Mouse (Mus musculus) G1E (cell line): ENCODE measurements around the gene Nme9.

Experiments used
- CTCF ChIP-seq: IDR thresholded peaks from 2 replicates; pipeline ENCODE4 v1.5.1; 2012; ENCODE audit warnings: low read depth, low read length, inconsistent platforms, mixed read lengths
- GATA1 ChIP-seq: IDR thresholded peaks from 2 replicates; pipeline ENCODE4 v1.6.1; 2012; ENCODE audit warnings: borderline replicate concordance, low read length, inconsistent platforms, mixed read lengths
- TAL1 ChIP-seq: conservative IDR thresholded peaks from 2 replicates; pipeline ENCODE4 v1.6.1; 2012; ENCODE audit warnings: low read depth, low read length, inconsistent platforms, mixed read lengths

DNA sequence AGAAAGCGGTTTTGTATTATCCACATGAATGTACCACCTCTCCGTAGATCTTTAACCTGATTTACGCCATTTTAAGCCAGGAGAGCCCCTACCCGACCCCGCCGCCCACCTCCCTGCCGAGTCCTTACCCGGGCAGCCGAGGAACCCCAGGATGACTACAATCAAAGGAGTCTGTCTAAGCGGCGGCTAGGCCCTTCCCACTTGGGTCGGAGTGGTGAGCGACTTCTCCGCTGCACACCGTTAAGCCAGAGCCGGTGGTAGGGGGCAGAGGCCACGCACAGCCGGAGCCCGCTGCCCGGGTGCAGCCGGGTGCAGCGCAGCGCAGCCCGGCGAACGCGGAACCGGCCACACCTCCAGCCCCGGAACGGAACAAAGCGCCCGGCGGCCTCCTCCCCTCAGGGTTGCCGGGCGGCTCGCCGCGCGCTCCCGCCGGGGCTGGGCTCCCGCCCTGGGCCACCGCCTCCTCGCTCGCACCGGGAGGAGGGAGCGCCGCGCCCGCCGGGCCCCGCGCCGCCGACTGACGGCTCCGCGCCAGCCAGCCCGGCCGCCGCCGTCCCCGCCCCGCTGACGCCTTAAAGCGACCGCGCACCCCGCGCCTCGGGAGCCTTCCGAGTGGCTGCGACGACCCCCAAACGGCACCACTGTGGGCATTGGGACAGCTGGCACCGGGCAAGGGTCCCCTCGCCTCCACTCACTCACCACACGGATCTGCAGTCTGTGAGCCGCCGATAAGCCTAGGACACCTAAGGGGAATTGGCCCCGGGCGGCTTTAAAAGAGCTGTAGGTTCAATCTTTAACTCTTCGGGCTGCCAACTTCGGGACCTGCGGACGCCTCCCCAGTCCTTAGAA lies 14.9 kb upstream of the Nme9 start:
- TF ChIP-seq CTCF (no peak), TAL1 (no peak), GATA1 (no peak)
